Mouse (Mus musculus) cerebellum, adult (tissue): ENCODE measurements around the gene Anapc13.
A peak's percentile ranks its signal among the peaks of the same experiment; 100 is the strongest.

Experiments
- ATAC-seq: cut with Nextera tagmentation; 2 replicates; pipeline ENCODE4 v1.9.2; 2017; ENCODE audit warnings: mild to moderate bottlenecking, moderate library complexity, mixed read lengths; ENCODE audit not compliant: insufficient number of reproducible peaks, low FRiP score, low TSS enrichment

The Anapc13 gene

GRCm38 (mm10) chr9:102625983-102626838 is at the start of gene Anapc13, which contains the start of gene Cep63:
TSS of gene Anapc13 (plus strand) at chr9:102626296.
TSS of gene Cep63 (minus strand) at chr9:102626534.
- ATAC-seq, result peak; percentile 87

DNA sequence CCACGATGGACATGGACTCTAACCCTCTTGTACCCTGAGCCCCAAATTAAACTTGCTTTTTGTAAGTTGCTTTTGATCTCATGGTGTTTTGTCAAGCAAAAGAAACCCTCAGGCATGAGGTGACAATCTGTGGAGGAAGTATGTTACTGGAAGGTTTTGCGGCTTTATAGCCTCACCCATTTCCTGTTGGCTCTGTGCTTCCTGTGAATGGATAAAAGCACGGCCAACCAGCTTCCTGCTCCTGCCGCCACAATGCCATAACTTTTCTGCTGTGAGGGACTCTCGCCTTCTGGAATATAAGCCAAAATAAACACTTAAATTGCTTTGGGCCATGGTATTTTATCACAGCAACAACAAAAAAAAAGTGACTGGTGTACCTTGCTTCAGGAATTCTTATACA is 48.6 kb upstream of the Anapc13 start:
- no peak for ATAC-seq

- ATAC-seq, result no peak
These were observed 44.1 kb upstream of the Anapc13 start for GRCm38 (mm10) chr9:102581921-102582469.

GRCm38 (mm10) chr9:102587347-102587746 is 38.7 kb upstream of the Anapc13 start:
- ATAC-seq, result no peak

- ATAC-seq, result no peak
These were observed 31.3 kb upstream of the Anapc13 start for GRCm38 (mm10) chr9:102594667-102595393.

DNA sequence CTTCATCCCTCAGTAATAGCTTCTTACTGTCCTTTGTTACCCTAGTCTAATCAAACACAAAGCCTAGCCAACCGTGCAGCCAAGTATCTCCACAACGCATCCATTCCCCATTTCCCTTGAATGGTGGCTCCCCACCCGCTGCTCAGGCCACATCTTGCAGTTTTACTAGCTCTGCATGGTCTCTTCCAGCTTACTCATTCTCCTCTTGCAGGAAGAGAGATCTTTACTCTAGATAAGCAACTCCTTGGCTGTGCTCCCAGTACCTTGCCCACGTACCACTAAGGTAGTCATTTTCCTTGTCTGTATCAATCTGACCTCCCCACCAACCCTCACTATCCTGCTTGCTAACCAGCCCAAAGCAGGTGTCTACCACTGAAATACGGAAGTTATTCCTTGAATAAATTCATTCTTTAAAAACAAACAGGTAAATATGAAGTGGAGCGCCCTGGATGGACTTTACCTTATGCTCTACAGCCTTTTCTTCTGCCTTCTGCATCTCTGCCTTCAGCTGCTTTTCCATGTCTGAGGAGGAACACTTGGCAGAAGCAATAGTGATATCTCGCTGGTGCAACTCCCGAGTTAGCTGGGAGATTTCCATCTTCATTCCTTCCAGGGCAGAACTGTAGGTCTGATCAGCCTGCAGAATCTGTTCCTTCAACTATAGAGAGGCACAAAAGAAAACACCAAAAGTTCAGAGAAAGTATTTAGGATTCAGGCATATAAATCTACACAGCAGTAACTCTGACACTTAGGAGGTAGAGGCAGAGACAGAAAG is 30.2 kb upstream of the Anapc13 start:
- no peak for ATAC-seq

DNA sequence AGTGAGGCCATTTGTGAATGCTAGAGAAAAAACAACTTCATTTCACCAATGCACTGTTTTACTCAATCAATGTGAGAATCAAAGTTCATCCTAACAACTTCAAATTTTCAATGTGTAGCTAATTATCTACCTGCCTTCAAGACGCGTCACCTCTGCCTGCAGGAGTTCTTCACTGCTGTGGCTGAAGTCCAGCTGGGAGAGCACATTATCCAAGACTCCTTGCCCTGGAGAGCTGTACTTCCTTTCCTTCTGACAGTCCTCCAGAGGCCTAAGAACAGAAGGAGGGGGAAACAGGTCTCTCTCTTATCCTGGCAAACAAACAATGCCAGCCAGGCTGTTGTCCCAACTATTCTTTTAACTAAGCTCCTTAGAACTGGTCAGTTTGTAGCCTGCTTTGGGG is 24.9 kb upstream of the Anapc13 start:
- ATAC-seq, result no peak

GRCm38 (mm10) chr9:102601666-102602065 is 24.4 kb upstream of the Anapc13 start:
- ATAC-seq, result no peak

GRCm38 (mm10) chr9:102605162-102605561 is 20.9 kb upstream of the Anapc13 start:
- ATAC-seq, result no peak

DNA sequence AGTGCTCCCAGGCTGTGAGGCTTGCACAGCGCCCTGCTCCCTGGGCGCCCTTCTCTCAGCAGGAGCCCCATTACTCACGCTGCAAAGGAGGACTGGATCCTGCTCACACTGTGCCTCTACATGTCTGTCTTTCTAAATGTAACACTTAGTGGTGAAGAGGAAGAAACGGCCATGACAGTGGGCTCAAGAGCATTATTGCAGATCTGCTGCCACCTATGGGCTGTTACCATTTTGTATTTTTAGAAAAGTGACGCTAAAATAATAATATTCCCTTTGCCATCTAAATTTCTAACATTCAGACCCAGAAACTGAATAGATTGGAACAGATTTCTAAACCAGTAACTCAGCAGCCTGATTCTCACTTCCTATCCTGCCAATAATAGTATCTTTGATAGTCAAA is 18.6 kb upstream of the Anapc13 start:
- ATAC-seq, result no peak

DNA sequence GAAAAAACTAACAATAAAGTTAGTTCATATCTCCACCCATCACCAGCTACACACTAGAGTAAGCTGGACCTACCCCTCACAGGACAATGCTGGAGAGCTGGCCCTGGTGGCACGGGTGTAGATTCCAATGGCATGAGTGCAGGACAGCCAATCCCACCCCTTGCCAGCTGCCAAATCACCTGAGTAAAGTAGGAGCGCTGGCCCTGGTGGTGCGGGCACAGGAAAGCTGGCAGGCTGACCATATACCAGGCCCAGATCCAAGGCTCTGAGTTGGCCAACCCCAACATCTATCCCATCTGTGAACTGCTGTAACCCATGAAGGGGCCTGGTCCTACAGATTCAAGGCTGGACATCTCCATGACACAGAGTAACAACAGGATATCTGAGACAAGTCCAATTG is 16.9 kb upstream of the Anapc13 start:
- no peak for ATAC-seq

DNA sequence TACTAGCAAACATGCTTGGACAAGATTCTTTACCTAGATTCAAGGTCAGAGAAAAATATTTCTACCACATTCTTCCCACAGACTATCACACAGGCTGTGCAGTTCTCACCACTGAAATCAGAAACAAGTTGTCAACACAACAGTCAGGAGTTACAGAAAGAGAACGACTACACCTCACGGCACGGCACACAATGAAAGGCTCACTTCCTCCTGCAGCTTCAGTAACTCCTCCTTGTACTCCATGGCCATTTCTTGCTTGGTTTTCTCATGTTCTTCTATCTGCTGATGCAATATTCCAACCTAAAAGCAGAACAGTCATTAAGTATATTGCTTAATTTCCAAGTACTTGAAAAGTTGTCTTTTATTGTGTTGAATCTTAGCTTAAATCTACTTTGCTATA is 11.0 kb upstream of the Anapc13 start:
- ATAC-seq, result no peak

DNA sequence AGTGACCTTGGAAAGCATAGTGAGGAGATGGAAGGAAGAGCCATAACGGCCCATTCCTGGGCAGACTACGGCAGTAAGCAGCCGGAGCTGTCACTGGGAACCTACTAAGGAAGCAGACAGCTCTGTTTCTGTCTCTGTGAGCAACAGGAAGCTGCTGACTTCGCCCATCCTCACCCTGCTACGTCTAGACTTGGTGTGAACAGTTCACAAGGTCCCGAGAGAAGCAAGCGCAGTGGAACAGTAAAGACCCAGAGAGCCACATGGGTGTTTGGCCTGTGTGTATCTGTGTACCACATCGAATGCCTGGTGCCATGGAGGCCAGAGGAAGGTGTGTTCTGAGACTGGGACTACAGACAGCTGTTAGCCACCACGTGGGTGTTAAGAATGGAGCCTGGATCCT is 9.8 kb upstream of the Anapc13 start:
- no peak for ATAC-seq

DNA sequence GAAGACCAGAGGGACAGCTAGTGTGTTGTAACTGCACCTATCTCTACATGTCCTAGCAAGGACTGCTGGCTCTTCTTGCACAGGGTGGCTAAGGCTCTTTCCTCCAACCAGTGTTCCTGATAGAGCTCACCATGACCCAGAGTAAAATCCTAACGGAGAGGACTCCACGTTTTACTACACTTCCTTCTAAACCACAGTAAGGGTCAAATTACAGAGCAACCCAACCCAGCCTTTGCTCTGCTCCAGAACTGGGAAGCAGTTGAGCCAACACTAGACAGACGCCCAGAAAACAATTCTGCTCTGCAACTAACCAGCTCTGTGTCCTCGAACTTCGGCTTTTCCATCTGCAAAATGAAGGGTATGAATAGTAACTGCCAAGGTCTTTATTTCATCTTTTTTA is 4.7 kb upstream of the Anapc13 start:
- ATAC-seq, result no peak

GRCm38 (mm10) chr9:102622192-102622857 is 3.8 kb upstream of the Anapc13 start:
- no peak for ATAC-seq

- no peak for ATAC-seq
These were observed 3.2 kb upstream of the Anapc13 start for GRCm38 (mm10) chr9:102622876-102623275.

GRCm38 (mm10) chr9:102623581-102623980 is 2.5 kb upstream of the Anapc13 start:
- ATAC-seq, result no peak

DNA sequence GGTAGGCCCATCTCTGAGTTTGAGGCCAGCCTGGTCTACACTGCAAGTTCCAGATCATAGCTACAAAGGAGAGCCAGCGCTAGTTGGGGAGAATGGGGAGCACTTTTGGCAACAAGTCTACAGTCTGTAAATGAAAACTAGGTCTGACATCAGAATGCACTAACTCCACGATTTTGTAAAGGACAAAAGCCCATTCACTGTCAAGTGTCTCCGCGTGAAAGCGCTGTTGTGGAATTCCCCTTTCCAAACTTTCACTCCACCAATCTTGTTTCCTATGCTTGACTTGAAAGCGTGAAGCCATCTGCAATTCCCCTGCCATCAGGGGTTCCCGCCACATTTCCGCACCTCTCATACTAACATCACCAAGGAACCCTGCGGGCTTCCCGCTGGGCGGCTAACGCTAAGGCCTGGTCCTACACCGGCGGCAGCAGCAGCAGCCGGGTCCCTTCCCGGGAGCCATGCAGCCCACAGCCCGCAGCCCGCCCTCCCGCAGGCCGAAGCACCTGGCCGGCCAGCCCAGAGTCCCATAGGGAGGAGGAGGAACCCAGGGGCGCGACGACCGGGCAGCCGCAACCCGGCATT is 604 bp upstream of the Anapc13 start:
- ATAC-seq, result peak; percentile 54; the same call in 1 of the 2 replicates

DNA sequence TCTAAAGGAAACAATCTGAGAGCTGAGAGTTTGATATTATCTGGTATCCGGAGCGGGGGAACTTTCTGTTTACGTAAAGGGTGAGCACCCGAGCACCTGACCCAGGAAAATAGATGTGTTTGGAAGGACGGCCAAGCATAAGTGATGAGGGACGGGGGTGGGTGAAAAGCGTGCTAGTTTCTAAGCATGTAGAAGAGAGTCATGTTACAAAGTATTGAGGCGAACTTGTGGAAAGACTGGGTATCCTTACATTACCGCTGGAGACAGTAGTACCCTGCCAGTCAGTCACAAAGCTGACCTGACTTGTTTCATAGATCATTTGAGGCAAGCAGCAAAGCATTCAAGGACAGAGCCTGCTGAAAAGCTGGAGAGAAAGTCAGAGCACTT is 736 bp downstream of the Anapc13 start:
- ATAC-seq, result peak; percentile 2; the same call in 1 of the 2 replicates

DNA sequence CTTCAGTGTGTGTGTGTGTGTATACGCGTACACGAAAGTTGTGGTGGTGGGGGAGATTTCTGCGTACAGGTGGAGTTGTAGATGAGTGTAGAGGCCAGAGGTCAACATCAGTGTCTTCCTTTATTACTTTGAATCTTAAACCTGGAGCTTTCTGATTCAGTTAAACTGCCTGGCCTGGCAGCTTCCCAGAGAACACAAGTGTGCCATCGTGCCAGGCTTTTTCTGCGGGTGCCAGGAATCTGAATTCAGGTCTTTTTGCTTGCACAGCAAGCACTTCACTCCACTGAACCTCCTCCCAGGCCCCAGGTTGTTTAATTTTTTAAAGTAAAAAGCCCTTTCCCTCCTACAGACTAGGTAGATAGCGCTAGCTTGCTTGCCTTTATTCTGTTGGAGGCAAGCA is 1.3 kb downstream of the Anapc13 start:
- ATAC-seq, result no peak
